Mouse (Mus musculus): Measurements from ENCODE around the gene Mettl18. TPM values are rescaled to one million over a fixed set of nuclear protein-coding genes. Genes with fewer than 3 reads are reported as not detected.

The Mettl18 gene
- 3.6 and 6.9 TPM in 2 replicates for total RNA-seq (2014; rRNA removed)
- 4.9 and 5.2 TPM in 2 replicates for polyA plus RNA-seq (2015; fragmentation: Nextera tagmentation; extraction: Ambion mirVana)

- no peaks in the 10 kb centered on the region for H3K27me3 ChIP-seq (ENCODE audit: insufficient read depth, low read length)
- no peaks in the 10 kb centered on the region for H3K4me1 ChIP-seq (ENCODE audit: insufficient read depth, low read length)
- no peaks in the 10 kb centered on the region for H3K36me3 ChIP-seq (ENCODE audit: insufficient read depth, low read length)
- ATAC-seq (ENCODE audit: low FRiP score) (peak; percentile 98), DNase-seq (ENCODE audit: low spot score) (peak; percentile 95)
- H3K27ac ChIP-seq (ENCODE audit: low read depth, low read length), result peak within 1 kb of the TSS; percentile 75
- peak within 1 kb of the TSS; percentile 70 for H3K9ac ChIP-seq (replicated peaks; ENCODE audit: low read length, poor library complexity, severe bottlenecking)
- H3K4me3 ChIP-seq (ENCODE audit: low read depth, low read length), result peak within 1 kb of the TSS; percentile 78
- H3K4me2 ChIP-seq (ENCODE audit: low read depth, low read length, poor library complexity, severe bottlenecking), result peak within 1 kb of the TSS; percentile 83
- TF ChIP-seq CTCF (IDR thresholded peaks at IDR 0.05), result peak; percentile 65
- 2% methylated on average over 43 of the region's 43 CpGs for WGBS
- no peaks in the 10 kb centered on the region for H3K9me3 ChIP-seq (ENCODE audit: low read length)
These were observed at the start of gene Mettl18, which contains the start of gene BC055324 for GRCm38 (mm10) chr1:163994721-163995608. TSS of gene Mettl18 (plus strand) at chr1:163994889. TSS of gene BC055324 (minus strand) at chr1:163994796.

- TF ChIP-seq CTCF (IDR thresholded peaks at IDR 0.05), result no peak
- Histone ChIP-seq H3K9ac (replicated peaks; ENCODE audit: low read length, poor library complexity, severe bottlenecking) (no peak overlapping the region), H3K4me3 (ENCODE audit: low read depth, low read length) (no peak overlapping the region), H3K9me3 (ENCODE audit: low read length) (no peaks in the 10 kb centered on the region), H3K27me3 (ENCODE audit: insufficient read depth, low read length) (no peaks in the 10 kb centered on the region), H3K4me1 (ENCODE audit: insufficient read depth, low read length) (no peaks in the 10 kb centered on the region), H3K27ac (ENCODE audit: low read depth, low read length) (no peak overlapping the region), H3K4me2 (ENCODE audit: low read depth, low read length, poor library complexity, severe bottlenecking) (no peak overlapping the region), H3K36me3 (ENCODE audit: insufficient read depth, low read length) (peaks cover 42% of the 10 kb centered on the region)
- ATAC-seq (ENCODE audit: low FRiP score), result no peak
- no peak for DNase-seq (ENCODE audit: low spot score)
- WGBS, result 88% methylated on average over 2 of the region's 2 CpGs
These were observed 41.3 kb upstream of the Mettl18 start for GRCm38 (mm10) chr1:163953396-163953795.

- WGBS, result 89% methylated on average over 3 of the region's 3 CpGs
- ATAC-seq (ENCODE audit: low FRiP score), result no peak
- Histone ChIP-seq H3K4me2 (ENCODE audit: low read depth, low read length, poor library complexity, severe bottlenecking) (no peak overlapping the region), H3K27ac (ENCODE audit: low read depth, low read length) (no peak overlapping the region), H3K9ac (replicated peaks; ENCODE audit: low read length, poor library complexity, severe bottlenecking) (no peak overlapping the region), H3K9me3 (ENCODE audit: low read length) (no peaks in the 10 kb centered on the region), H3K36me3 (ENCODE audit: insufficient read depth, low read length) (peaks cover 17% of the 10 kb centered on the region; the same call in 1 of the 2 replicates), H3K27me3 (ENCODE audit: insufficient read depth, low read length) (no peaks in the 10 kb centered on the region), H3K4me1 (ENCODE audit: insufficient read depth, low read length) (no peaks in the 10 kb centered on the region), H3K4me3 (ENCODE audit: low read depth, low read length) (no peak overlapping the region)
- TF ChIP-seq CTCF (IDR thresholded peaks at IDR 0.05), result no peak
- no peak for DNase-seq (ENCODE audit: low spot score)
These were observed 36.7 kb upstream of the Mettl18 start for GRCm38 (mm10) chr1:163958036-163958435.

- no peak overlapping the region for H3K27ac ChIP-seq (ENCODE audit: low read depth, low read length)
- no peak for TF ChIP-seq CTCF (IDR thresholded peaks at IDR 0.05)
- no peak for DNase-seq (ENCODE audit: low spot score)
- no peak overlapping the region for H3K9ac ChIP-seq (replicated peaks; ENCODE audit: low read length, poor library complexity, severe bottlenecking)
- no peaks in the 10 kb centered on the region for H3K4me1 ChIP-seq (ENCODE audit: insufficient read depth, low read length)
- H3K27me3 ChIP-seq (ENCODE audit: insufficient read depth, low read length), result no peaks in the 10 kb centered on the region
- no peak overlapping the region for H3K4me2 ChIP-seq (ENCODE audit: low read depth, low read length, poor library complexity, severe bottlenecking)
- 91% methylated on average over 10 of the region's 10 CpGs for WGBS
- peaks cover 7% of the 10 kb centered on the region; the same call in 1 of the 2 replicates for H3K36me3 ChIP-seq (ENCODE audit: insufficient read depth, low read length)
- no peak overlapping the region for H3K4me3 ChIP-seq (ENCODE audit: low read depth, low read length)
- no peak for ATAC-seq (ENCODE audit: low FRiP score)
- H3K9me3 ChIP-seq (ENCODE audit: low read length), result no peaks in the 10 kb centered on the region
These were observed 30.5 kb upstream of the Mettl18 start for GRCm38 (mm10) chr1:163964008-163964689.

GRCm38 (mm10) chr1:163974471-163974870, 20.2 kb upstream of the Mettl18 start:
- Histone ChIP-seq H3K4me1 (ENCODE audit: insufficient read depth, low read length) (no peaks in the 10 kb centered on the region), H3K27ac (ENCODE audit: low read depth, low read length) (no peak overlapping the region), H3K36me3 (ENCODE audit: insufficient read depth, low read length) (0 out of 2 replicates have a peak, but pooled peaks cover 3% of the 10 kb centered on the region), H3K9ac (replicated peaks; ENCODE audit: low read length, poor library complexity, severe bottlenecking) (no peak overlapping the region), H3K27me3 (ENCODE audit: insufficient read depth, low read length) (no peaks in the 10 kb centered on the region), H3K9me3 (ENCODE audit: low read length) (no peaks in the 10 kb centered on the region), H3K4me3 (ENCODE audit: low read depth, low read length) (no peak overlapping the region), H3K4me2 (ENCODE audit: low read depth, low read length, poor library complexity, severe bottlenecking) (no peak overlapping the region)
- no peak for DNase-seq (ENCODE audit: low spot score)
- no peak for ATAC-seq (ENCODE audit: low FRiP score)
- TF ChIP-seq CTCF (IDR thresholded peaks at IDR 0.05), result no peak
- 88% methylated on average over 1 of the region's 1 CpGs for WGBS
